Mouse (Mus musculus) forebrain, embryonic 12.5 days (tissue): ENCODE measurements around the gene Lgals4. TPM values are rescaled to one million over a fixed set of nuclear protein-coding genes. Genes with fewer than 3 reads are reported as not detected.

Experiments
- ATAC-seq: fragments of 200-750 bp; cut with Nextera tagmentation; 2 replicates; pipeline ENCODE4 v1.8.0; 2017; ENCODE audit warnings: moderate TSS enrichment; ENCODE audit not compliant: low FRiP score
- H3K27ac ChIP-seq: fragments of 300-500 bp; sonication (generic); 2 replicates; pipeline ENCODE4 v1.5.1; 2016; ENCODE audit warnings: mild to moderate bottlenecking
- H3K27me3 ChIP-seq: fragments of 300-500 bp; sonication (generic); 2 replicates; pipeline ENCODE4 v1.6.1; 2016; ENCODE audit warnings: mild to moderate bottlenecking
- H3K36me3 ChIP-seq: fragments of 300-500 bp; sonication (generic); replicated peaks from 2 replicates; pipeline ENCODE4 v1.6.1; 2016; ENCODE audit warnings: mild to moderate bottlenecking
- H3K4me1 ChIP-seq: fragments of 300-500 bp; sonication (generic); 2 replicates; pipeline ENCODE4 v1.6.1; 2016
- H3K4me2 ChIP-seq: fragments of 300-500 bp; sonication (generic); 2 replicates; pipeline ENCODE4 v1.6.1; 2016; ENCODE audit warnings: mild to moderate bottlenecking, moderate library complexity
- H3K4me3 ChIP-seq: fragments of 300-500 bp; sonication (generic); replicated peaks from 2 replicates; pipeline ENCODE4 v1.5.1; 2016; ENCODE audit warnings: mild to moderate bottlenecking
- H3K9ac ChIP-seq: fragments of 300-500 bp; sonication (generic); 2 replicates; pipeline ENCODE4 v1.6.1; 2016; ENCODE audit warnings: mild to moderate bottlenecking
- H3K9me3 ChIP-seq: fragments of 300-500 bp; sonication (generic); 2 replicates; pipeline ENCODE4 v1.6.1; 2016
- WGBS: fragments of 180-500 bp; shearing (Covaris S2); methylation state at CpG from one replicate; pipeline ENCODE4 v1.1.7; 2016; 5-methylcytosine and 5-hydroxymethylcytosine counted together
- polyA plus RNA-seq: library from polyadenylated mRNA; unstranded; fragments of >200 nt; fragmentation: Nextera tagmentation; extraction: Ambion mirVana; gene quantifications from 2 replicates; pipeline ENCODE4 v1.2.1, GENCODE M21; 2016

Gene Lgals4
- polyA plus RNA-seq, 1 experiment from 2014 or later, result 1.7 TPM

GRCm38 (mm10) chr7:28796562-28796975 is 37.1 kb upstream of the Lgals4 start:
- peak; percentile 67 for ATAC-seq

DNA sequence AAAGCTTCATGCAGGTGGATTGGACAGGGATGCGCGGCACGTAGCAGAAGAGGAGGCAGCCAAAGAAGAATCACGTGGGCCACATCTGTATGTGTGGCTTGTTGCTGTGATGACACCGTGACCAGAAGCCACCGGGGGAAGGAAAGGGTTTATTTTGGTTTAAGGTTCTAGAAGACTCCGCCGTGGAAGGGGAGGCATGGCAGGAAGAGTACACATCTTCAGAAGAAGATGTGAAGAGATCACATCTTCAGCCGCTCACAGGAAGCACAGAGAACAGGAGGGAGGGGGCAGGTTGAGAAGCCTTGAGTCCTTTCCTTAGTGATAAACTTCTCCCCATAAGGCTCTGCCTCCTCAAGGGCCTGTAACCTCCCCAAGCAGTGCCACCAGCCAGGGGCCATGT is 33.7 kb upstream of the Lgals4 start:
- Histone ChIP-seq H3K4me3 (no peak overlapping the region), H3K4me2 (no peak overlapping the region), H3K27me3 (no peaks in the 10 kb centered on the region), H3K36me3 (no peaks in the 10 kb centered on the region), H3K27ac (no peak overlapping the region), H3K9ac (no peak overlapping the region), H3K4me1 (peaks cover 31% of the 10 kb centered on the region), H3K9me3 (no peaks in the 10 kb centered on the region)
- no peak for ATAC-seq
- WGBS, result 92% methylated on average over 9 of the region's 9 CpGs

More at GRCm38 (mm10) chr7:28796562-28796975, 37.1 kb upstream of the Lgals4 start:
- Histone ChIP-seq H3K4me2 (peak overlapping the region; percentile 45), H3K9ac (no peak overlapping the region; the same call in none of the 2 replicates), H3K4me1 (peaks cover 10% of the 10 kb centered on the region; the same call in 1 of the 2 replicates), H3K27ac (no peak overlapping the region), H3K9me3 (no peaks in the 10 kb centered on the region), H3K36me3 (no peaks in the 10 kb centered on the region), H3K27me3 (peaks cover 3% of the 10 kb centered on the region; the same call in 1 of the 2 replicates), H3K4me3 (peak overlapping the region; percentile 23)
- WGBS, result 17% methylated on average over 32 of the region's 32 CpGs

DNA sequence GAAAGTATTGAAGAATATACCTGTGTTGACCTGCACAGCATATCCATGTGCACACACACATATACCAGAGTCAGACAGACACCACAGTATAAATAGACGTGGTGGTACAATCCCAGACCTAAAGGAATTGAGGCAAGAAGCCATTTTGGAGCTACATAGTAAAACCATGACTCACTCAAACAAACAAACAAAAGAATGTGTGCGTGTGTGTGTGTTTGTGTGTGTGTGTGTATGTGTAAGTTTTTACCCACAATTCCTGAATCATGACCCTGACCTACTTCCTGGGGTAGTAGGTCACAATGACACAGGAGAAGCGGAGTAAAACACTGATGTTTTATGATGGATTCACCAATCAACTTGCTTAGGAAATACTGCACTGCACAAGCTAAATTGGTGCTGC is 32.2 kb upstream of the Lgals4 start:
- WGBS, result 75% methylated on average over 3 of the region's 3 CpGs
- H3K4me3 ChIP-seq, result no peak overlapping the region

GRCm38 (mm10) chr7:28801901-28802670 is 31.6 kb upstream of the Lgals4 start:
- no peaks in the 10 kb centered on the region for H3K9me3 ChIP-seq
- H3K9ac ChIP-seq, result no peak overlapping the region
- no peaks in the 10 kb centered on the region for H3K27me3 ChIP-seq
- peak overlapping the region; percentile 9; the same call in 1 of the 2 replicates for H3K4me2 ChIP-seq
- peak overlapping the region; percentile 69 for H3K27ac ChIP-seq
- no peaks in the 10 kb centered on the region for H3K36me3 ChIP-seq
- ATAC-seq, result no peak
- 27% methylated on average over 10 of the region's 10 CpGs for WGBS
- H3K4me1 ChIP-seq, result peaks cover 24% of the 10 kb centered on the region
- H3K4me3 ChIP-seq, result no peak overlapping the region

More for the DNA sequence above, 32.2 kb upstream of the Lgals4 start:
- no peak for ATAC-seq
- H3K4me1 ChIP-seq, result peaks cover 29% of the 10 kb centered on the region
- no peak overlapping the region for H3K4me2 ChIP-seq
- no peak overlapping the region for H3K27ac ChIP-seq
- no peaks in the 10 kb centered on the region for H3K27me3 ChIP-seq
- no peaks in the 10 kb centered on the region for H3K36me3 ChIP-seq
- no peaks in the 10 kb centered on the region for H3K9me3 ChIP-seq
- H3K9ac ChIP-seq, result no peak overlapping the region

GRCm38 (mm10) chr7:28802846-28803588 is 30.6 kb upstream of the Lgals4 start:
- H3K9me3 ChIP-seq, result no peaks in the 10 kb centered on the region
- H3K4me2 ChIP-seq, result peak overlapping the region; percentile 9
- 0 out of 2 replicates have a peak overlapping the region, but pooled peaks have one; percentile 0 for H3K9ac ChIP-seq
- ATAC-seq, result 0 out of 2 replicates have a peak, but pooled peaks have one; percentile 36
- no peaks in the 10 kb centered on the region for H3K27me3 ChIP-seq
- H3K4me1 ChIP-seq, result peaks cover 29% of the 10 kb centered on the region
- WGBS, result 10% methylated on average over 10 of the region's 10 CpGs
- peak overlapping the region; percentile 69 for H3K27ac ChIP-seq
- H3K4me3 ChIP-seq, result no peak overlapping the region
- H3K36me3 ChIP-seq, result no peaks in the 10 kb centered on the region

DNA sequence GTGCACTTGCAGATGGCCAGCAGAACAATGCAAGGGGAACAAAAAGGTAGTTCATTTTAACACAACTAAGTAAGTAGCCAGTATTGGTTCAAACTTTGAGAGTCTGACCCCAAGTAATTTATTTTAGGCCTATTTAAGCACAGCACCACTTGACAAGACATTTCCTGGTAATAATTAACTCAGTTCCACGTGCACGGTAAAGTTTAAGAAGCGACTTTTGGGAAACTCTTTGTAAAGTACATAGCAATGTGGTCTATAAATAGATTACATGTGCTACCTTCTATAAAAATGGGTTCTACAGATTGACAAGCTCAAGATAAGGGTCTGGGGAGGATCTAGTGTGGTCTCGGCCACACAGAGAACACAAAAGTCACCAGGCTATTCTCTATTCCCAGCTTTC is 29.9 kb upstream of the Lgals4 start:
- Histone ChIP-seq H3K36me3 (no peaks in the 10 kb centered on the region), H3K4me2 (no peak overlapping the region), H3K4me3 (no peak overlapping the region), H3K27me3 (no peaks in the 10 kb centered on the region), H3K9me3 (no peaks in the 10 kb centered on the region), H3K4me1 (peaks cover 34% of the 10 kb centered on the region), H3K9ac (no peak overlapping the region), H3K27ac (no peak overlapping the region)
- 70% methylated on average over 4 of the region's 4 CpGs for WGBS
- ATAC-seq, result no peak

DNA sequence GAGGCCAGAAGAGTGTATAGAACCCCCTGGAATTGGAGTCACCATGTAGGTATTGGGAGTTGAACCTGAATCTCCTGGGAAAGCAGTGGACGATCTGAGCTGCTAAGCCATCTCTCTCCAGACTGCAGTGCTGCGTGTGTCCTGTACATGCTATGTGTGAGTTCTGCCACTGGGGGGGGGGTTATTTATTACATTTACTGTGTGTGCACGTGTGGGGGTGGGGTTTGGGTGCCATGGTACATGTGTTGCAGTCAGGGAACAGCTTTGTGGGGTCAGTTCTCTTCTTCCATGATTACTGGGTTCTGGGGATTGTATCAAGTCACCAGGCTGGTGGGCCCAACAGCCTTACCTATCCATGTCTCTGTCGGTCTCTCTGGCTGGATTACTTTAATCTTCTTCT is 26.8 kb upstream of the Lgals4 start:
- Histone ChIP-seq H3K9ac (no peak overlapping the region), H3K4me2 (no peak overlapping the region), H3K27me3 (no peaks in the 10 kb centered on the region), H3K27ac (no peak overlapping the region), H3K36me3 (peaks cover under 1% of the 10 kb centered on the region; the same call in 1 of the 2 replicates), H3K9me3 (no peaks in the 10 kb centered on the region), H3K4me1 (peaks cover 31% of the 10 kb centered on the region), H3K4me3 (no peak overlapping the region)
- no peak for ATAC-seq
- WGBS, result 79% methylated on average over 4 of the region's 4 CpGs

DNA sequence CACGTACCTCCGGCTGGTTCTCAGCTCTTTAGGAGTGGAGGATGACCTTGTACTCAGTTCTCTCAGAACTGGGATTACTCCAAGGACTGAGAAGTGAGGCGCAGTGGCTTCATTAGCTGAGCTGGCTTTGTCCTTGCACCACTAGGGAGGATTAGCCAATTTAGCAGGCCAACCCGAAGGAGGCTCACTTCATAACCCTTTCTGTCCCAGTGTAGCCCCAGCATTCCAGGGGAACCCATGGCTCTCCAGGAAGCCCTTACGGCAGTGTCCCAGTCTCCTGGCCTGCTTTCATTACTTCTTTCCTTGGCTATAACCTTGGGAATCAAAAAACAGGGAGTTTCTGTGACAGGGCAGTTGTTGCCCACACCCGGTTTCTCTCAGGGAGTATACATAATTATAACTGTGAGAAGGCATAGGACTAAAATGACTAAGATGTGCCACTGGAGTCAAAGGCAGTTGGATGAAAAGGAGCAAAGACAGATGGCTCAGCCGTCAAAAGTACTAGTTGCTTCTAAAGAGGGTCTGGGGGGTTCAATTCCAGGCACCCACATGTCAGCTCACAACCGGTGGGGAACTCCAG is 25.9 kb upstream of the Lgals4 start:
- 17% methylated on average over 8 of the region's 8 CpGs for WGBS
- Histone ChIP-seq H3K27ac (peak overlapping the region; percentile 100), H3K9ac (peak overlapping the region; percentile 94), H3K9me3 (no peaks in the 10 kb centered on the region), H3K27me3 (no peaks in the 10 kb centered on the region), H3K4me3 (peak overlapping the region; percentile 85), H3K4me2 (peak overlapping the region; percentile 91), H3K4me1 (peaks cover 31% of the 10 kb centered on the region), H3K36me3 (peaks cover 9% of the 10 kb centered on the region)
- ATAC-seq, result no peak

DNA sequence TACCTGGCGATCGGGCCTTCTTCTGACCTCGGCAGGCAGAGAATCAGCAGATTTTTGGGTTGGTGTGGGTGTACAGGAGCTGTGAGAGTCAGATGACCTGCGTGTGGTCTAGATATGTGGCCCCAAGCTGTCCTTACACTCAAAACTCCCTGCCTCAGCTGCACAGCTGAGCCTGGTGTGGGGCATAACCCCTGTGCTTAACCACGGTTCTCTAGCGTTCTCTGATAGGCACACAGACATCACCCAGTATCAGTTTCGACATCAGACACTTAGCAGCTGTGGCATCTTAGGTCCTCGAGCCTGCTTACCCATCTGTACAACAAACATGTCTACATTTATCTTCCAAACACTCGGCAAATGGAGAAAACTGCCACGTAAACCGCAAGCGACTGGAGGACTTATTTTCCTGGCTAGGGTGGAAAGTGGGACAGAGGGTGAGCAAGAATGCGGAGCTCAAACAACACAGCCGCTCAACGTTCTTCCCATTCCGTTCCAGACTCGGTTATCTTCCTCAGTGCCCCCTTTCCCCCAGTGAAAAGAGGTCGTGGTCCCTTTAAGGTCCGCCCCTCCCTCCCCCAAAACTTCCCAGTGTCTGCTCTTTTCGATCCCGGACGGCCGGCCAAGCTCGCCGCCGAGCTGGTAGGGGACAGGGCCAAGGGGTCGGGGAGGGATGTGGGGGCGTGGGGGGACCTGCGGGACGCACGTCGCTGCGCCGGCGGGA is 25.3 kb upstream of the Lgals4 start, which contains the start of gene Hnrnpl:
Gene Hnrnpl (plus strand): TSS at position 321 of the 721 bp plus-strand sequence.
- H3K36me3 ChIP-seq, result peaks cover 15% of the 10 kb centered on the region
- H3K4me1 ChIP-seq, result peaks cover 31% of the 10 kb centered on the region
- peak; percentile 2 for ATAC-seq
- peak within 1 kb of the TSS; percentile 91 for H3K4me2 ChIP-seq
- peak within 1 kb of the TSS; percentile 94 for H3K9ac ChIP-seq
- 3% methylated on average over 35 of the region's 35 CpGs for WGBS
- no peaks in the 10 kb centered on the region for H3K27me3 ChIP-seq
- peak within 1 kb of the TSS; percentile 100 for H3K27ac ChIP-seq
- H3K4me3 ChIP-seq, result peak within 1 kb of the TSS; percentile 85
- H3K9me3 ChIP-seq, result no peaks in the 10 kb centered on the region

- peak; percentile 71 for ATAC-seq
Observed at GRCm38 (mm10) chr7:28808957-28809393, 24.7 kb upstream of the Lgals4 start.

GRCm38 (mm10) chr7:28809401-28810089 is 24.1 kb upstream of the Lgals4 start:
- H3K27me3 ChIP-seq, result no peaks in the 10 kb centered on the region
- peak overlapping the region; percentile 85 for H3K4me3 ChIP-seq
- peaks cover 35% of the 10 kb centered on the region for H3K4me1 ChIP-seq
- peaks cover 27% of the 10 kb centered on the region for H3K36me3 ChIP-seq
- under 1% methylated on average over 35 of the region's 35 CpGs for WGBS
- H3K9ac ChIP-seq, result peak overlapping the region; percentile 94
- H3K9me3 ChIP-seq, result no peaks in the 10 kb centered on the region
- peak overlapping the region; percentile 100 for H3K27ac ChIP-seq
- H3K4me2 ChIP-seq, result peak overlapping the region; percentile 91
- ATAC-seq, result peak; percentile 30

More at GRCm38 (mm10) chr7:28808957-28809393, 24.7 kb upstream of the Lgals4 start:
- Histone ChIP-seq H3K4me3 (peak overlapping the region; percentile 85), H3K9me3 (no peaks in the 10 kb centered on the region), H3K27ac (peak overlapping the region; percentile 100), H3K27me3 (no peaks in the 10 kb centered on the region), H3K4me1 (peaks cover 34% of the 10 kb centered on the region), H3K36me3 (peaks cover 21% of the 10 kb centered on the region), H3K4me2 (peak overlapping the region; percentile 91), H3K9ac (peak overlapping the region; percentile 94)
- WGBS, result under 1% methylated on average over 31 of the region's 32 CpGs
